Mouse (Mus musculus): ENCODE measurements around the gene Grip1. TPM values are rescaled to one million over a fixed set of nuclear protein-coding genes. Genes with fewer than 3 reads are reported as not detected.

Grip1 gene
- polyA plus RNA-seq, 1 experiment from 2014 or later: 0.58 TPM

Other genes with a start within 250 kb of the Grip1 start
- gene Cand1, start 213.8 kb upstream of the Grip1 start, polyA plus RNA-seq (2015; fragmentation: Nextera tagmentation; extraction: Ambion mirVana): 16.1 and 19.4 TPM in 2 replicates